Mouse (Mus musculus): ENCODE measurements at regions not wholly inside any gene's neighbourhood (a gene's known extent, or its start where the extent isn't known, plus 50 kb on each side); places are given as distances from the start of the nearest gene placed in this dataset.

DNA sequence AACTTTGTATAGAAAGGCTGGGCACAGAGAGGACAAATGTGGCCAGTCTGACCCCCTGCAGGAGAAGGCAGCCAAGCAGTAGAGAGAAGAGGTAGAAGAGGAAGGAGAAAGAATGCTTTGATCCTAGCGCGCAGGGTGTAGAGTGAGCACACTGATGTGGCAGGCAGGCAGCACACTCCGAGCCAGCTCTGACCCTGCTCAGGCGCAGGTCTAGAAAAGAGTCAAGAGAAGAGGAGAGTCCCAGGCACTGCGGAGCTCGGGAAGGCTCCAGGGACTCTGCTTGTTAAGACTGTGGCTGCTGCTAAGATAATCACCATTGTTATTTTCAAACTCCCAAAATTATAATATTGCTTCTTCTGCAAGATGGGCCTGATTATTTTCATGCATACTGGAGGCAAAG, 389.3 kb upstream of the Cited2 start:
- WGBS, result 13% methylated on average over 6 of the region's 6 CpGs
- Histone ChIP-seq H3K36me3 (ENCODE audit: insufficient read depth, low read length) (no peaks in the 10 kb centered on the region), H3K9me3 (ENCODE audit: low read length) (no peaks in the 10 kb centered on the region), H3K4me3 (ENCODE audit: low read length) (no peak overlapping the region), H3K27me3 (ENCODE audit: insufficient read depth, low read length) (no peaks in the 10 kb centered on the region), H3K27ac (no peak overlapping the region), H3K4me1 (ENCODE audit: insufficient read depth, low read length) (peaks cover 8% of the 10 kb centered on the region; the same call in 1 of the 2 replicates), H3K4me2 (ENCODE audit: low read depth, low read length) (no peak overlapping the region), H3K9ac (replicated peaks; ENCODE audit: low read length) (no peak overlapping the region)
- DNase-seq (ENCODE audit: low spot score) (no peak), ATAC-seq (no peak)
- TF ChIP-seq CTCF (IDR thresholded peaks at IDR 0.05; ENCODE audit: low read depth), result no peak

DNA sequence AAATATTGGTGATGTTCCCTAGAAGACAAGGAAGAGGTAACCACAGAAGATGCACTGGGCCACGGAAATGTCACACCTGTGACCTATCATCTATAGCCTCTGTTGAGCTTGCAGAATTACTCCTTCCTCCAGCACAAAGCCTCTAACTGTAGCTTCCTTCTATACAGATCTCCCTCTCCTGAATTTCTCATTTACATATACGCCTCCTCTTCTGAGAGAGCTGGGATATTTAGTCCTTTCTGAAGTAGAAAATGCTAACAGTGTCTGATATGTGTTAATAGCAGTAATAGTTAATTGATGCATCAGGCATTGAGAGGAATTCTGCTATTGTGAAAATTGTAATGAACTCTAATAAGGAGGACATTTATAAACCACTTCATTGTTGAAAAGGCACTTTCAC, 385.8 kb upstream of the Cited2 start:
- no peaks in the 10 kb centered on the region; the same call in 1 of the 2 replicates for H3K4me1 ChIP-seq (ENCODE audit: insufficient read depth, low read length)
- no peak for TF ChIP-seq CTCF (IDR thresholded peaks at IDR 0.05; ENCODE audit: low read depth)
- DNase-seq (ENCODE audit: low spot score), result no peak
- no peak for ATAC-seq
- H3K9me3 ChIP-seq (ENCODE audit: low read length), result no peaks in the 10 kb centered on the region
- no peak overlapping the region for H3K4me3 ChIP-seq (ENCODE audit: low read length)
- H3K9ac ChIP-seq (replicated peaks; ENCODE audit: low read length), result no peak overlapping the region
- H3K36me3 ChIP-seq (ENCODE audit: insufficient read depth, low read length), result no peaks in the 10 kb centered on the region
- H3K27me3 ChIP-seq (ENCODE audit: insufficient read depth, low read length), result no peaks in the 10 kb centered on the region
- no peak overlapping the region for H3K4me2 ChIP-seq (ENCODE audit: low read depth, low read length)
- no peak overlapping the region for H3K27ac ChIP-seq
- WGBS, result 88% methylated on average over 2 of the region's 2 CpGs

DNA sequence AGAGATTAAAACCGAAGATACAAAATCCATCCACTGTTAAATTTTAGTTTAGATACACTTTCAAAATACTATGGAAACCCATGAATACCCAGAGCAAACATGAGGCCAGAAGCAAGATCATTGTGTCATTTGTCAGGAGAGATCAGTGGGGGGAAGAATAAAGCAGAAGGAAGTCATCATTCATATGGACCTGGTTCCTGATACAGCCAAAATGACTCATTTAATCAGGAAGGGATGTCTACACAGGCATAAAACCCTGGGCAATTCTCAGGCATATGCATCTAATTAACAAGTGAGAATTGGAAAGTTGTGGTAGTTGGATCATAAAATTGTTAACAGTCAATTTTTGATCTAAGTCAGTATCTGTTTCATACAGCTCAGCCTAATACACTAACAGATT, 379.2 kb upstream of the Cited2 start:
- ATAC-seq (no peak), DNase-seq (ENCODE audit: low spot score) (no peak)
- H3K27me3 ChIP-seq (ENCODE audit: insufficient read depth, low read length), result no peaks in the 10 kb centered on the region
- H3K9ac ChIP-seq (replicated peaks; ENCODE audit: low read length), result no peak overlapping the region
- H3K27ac ChIP-seq, result no peak overlapping the region
- no peak overlapping the region for H3K4me2 ChIP-seq (ENCODE audit: low read depth, low read length)
- no peaks in the 10 kb centered on the region for H3K36me3 ChIP-seq (ENCODE audit: insufficient read depth, low read length)
- H3K4me3 ChIP-seq (ENCODE audit: low read length), result no peak overlapping the region
- no peaks in the 10 kb centered on the region for H3K4me1 ChIP-seq (ENCODE audit: insufficient read depth, low read length)
- H3K9me3 ChIP-seq (ENCODE audit: low read length), result no peaks in the 10 kb centered on the region
- TF ChIP-seq CTCF (IDR thresholded peaks at IDR 0.05; ENCODE audit: low read depth), result no peak
- WGBS, result 97% methylated on average over 1 of the region's 1 CpGs

DNA sequence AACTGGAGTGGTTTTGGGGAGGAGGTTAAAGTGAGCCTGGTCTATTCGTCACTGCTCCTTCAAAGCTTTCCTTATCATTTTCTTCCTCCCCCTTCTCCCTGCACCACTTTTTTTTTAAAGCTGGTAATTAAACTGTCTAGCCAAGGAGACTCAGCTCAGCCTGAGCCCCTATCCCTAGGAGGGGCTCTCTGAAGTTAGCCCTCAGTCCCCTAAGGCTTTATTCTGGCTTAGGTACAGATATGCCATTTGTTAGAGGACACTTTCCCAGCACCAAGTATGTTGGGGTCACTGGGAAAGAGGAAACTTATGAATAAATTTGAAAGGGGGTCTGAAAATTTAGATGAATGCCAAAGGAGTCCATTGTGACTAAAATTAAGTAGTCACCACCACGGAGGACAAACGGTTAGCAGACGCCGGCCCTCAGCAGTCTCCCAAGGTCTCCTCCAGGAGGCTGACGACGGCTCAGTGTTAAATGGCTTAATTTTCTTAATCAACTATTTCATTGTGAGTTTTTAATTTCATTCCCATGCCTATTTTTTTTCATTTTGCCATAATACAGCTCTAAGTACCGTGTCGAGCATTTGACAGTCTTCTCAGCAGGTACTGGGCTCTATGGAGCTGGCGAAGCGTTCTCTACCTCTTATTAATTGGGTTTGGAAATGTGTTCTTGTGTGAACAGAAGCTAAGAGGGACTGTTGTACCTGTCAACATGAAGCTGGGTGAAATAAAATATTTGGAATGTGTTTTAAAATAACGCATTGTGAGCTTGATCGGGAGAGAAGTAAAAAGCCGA, 370.6 kb upstream of the Cited2 start:
- H3K27ac ChIP-seq, result no peak overlapping the region
- ATAC-seq (0 out of 2 replicates have a peak, but pooled peaks have one; percentile 56), DNase-seq (ENCODE audit: low spot score) (peak; percentile 16)
- no peaks in the 10 kb centered on the region for H3K36me3 ChIP-seq (ENCODE audit: insufficient read depth, low read length)
- H3K9me3 ChIP-seq (ENCODE audit: low read length), result no peaks in the 10 kb centered on the region
- peaks cover 5% of the 10 kb centered on the region; the same call in 1 of the 2 replicates for H3K4me1 ChIP-seq (ENCODE audit: insufficient read depth, low read length)
- H3K9ac ChIP-seq (replicated peaks; ENCODE audit: low read length), result no peak overlapping the region
- H3K4me3 ChIP-seq (ENCODE audit: low read length), result no peak overlapping the region
- no peak for TF ChIP-seq CTCF (IDR thresholded peaks at IDR 0.05; ENCODE audit: low read depth)
- no peak overlapping the region for H3K4me2 ChIP-seq (ENCODE audit: low read depth, low read length)
- 36% methylated on average over 14 of the region's 14 CpGs for WGBS
- no peaks in the 10 kb centered on the region for H3K27me3 ChIP-seq (ENCODE audit: insufficient read depth, low read length)

DNA sequence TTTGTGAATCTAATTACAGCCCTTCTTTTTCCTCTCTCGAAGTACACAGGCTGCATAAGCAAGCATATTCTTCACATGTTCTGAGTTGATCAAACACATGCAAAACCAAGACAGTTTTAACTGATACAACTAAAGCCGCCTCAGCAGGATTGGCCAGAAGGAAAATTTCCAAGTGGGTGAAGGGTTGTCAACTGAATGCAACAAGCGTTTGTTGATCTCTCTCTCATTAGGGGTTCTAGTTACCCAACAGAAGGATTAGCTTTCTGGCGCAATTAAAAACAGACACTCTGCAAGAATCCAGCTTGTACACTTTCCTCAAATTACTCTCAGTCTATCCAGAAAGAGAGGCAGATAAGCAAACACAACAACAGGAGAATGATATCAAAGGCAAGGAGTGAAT, 367.5 kb upstream of the Cited2 start:
- DNase-seq (ENCODE audit: low spot score) (peak; percentile 42), ATAC-seq (peak; percentile 15; the same call in 1 of the 2 replicates)
- 36% methylated on average over 4 of the region's 4 CpGs for WGBS
- Histone ChIP-seq H3K9ac (replicated peaks; ENCODE audit: low read length) (no peak overlapping the region), H3K27me3 (ENCODE audit: insufficient read depth, low read length) (no peaks in the 10 kb centered on the region), H3K4me2 (ENCODE audit: low read depth, low read length) (no peak overlapping the region), H3K27ac (no peak overlapping the region), H3K9me3 (ENCODE audit: low read length) (no peaks in the 10 kb centered on the region), H3K4me3 (ENCODE audit: low read length) (no peak overlapping the region), H3K36me3 (ENCODE audit: insufficient read depth, low read length) (no peaks in the 10 kb centered on the region), H3K4me1 (ENCODE audit: insufficient read depth, low read length) (peaks cover 5% of the 10 kb centered on the region; the same call in 1 of the 2 replicates)
- TF ChIP-seq CTCF (IDR thresholded peaks at IDR 0.05; ENCODE audit: low read depth), result no peak

DNA sequence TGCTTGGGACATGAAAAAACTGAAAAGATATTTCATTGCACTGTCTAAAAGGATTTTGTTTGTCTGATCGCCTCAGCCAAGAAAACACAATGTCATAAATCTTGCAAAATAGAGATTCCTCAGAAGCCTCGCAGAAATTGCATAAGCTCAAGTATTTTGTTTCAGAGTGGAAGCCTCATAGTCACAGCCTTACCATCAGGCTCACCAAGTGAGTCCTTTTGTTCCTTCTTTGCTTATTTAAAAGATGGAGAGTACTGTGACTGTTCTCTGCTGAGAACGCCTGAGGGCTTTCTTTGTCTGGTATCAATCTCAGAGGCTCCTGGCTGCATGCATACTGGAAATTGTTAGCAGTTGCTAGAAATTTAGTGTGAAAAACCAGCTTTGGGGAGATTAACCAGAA, 367.0 kb upstream of the Cited2 start:
- no peak for TF ChIP-seq CTCF (IDR thresholded peaks at IDR 0.05; ENCODE audit: low read depth)
- DNase-seq (ENCODE audit: low spot score), result peak; percentile 25
- 32% methylated on average over 3 of the region's 3 CpGs for WGBS
- Histone ChIP-seq H3K4me3 (ENCODE audit: low read length) (no peak overlapping the region), H3K4me1 (ENCODE audit: insufficient read depth, low read length) (peaks cover 5% of the 10 kb centered on the region; the same call in 1 of the 2 replicates), H3K4me2 (ENCODE audit: low read depth, low read length) (no peak overlapping the region), H3K36me3 (ENCODE audit: insufficient read depth, low read length) (no peaks in the 10 kb centered on the region), H3K9ac (replicated peaks; ENCODE audit: low read length) (no peak overlapping the region), H3K27me3 (ENCODE audit: insufficient read depth, low read length) (no peaks in the 10 kb centered on the region), H3K27ac (no peak overlapping the region), H3K9me3 (ENCODE audit: low read length) (no peaks in the 10 kb centered on the region)
- ATAC-seq, result no peak

DNA sequence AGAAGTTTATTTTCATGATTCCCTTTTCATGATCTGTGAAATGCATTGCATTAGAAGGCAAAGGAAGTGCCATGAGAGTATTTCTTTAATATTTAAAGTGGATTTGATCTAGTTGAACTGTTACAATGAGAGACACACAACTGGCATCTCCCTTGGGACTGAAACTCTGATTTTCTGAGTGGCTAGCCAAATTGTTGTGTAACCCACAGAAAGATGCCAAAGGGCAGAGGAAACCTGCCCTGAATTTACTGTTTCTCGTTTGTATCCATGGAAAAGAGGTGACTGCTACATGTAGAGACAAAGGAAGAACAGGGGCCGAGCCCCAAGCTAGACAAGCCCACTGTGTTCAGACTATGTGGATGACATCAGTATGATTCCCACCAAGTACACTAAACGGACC, 360.4 kb upstream of the Cited2 start:
- TF ChIP-seq CTCF (IDR thresholded peaks at IDR 0.05; ENCODE audit: low read depth), result no peak
- Histone ChIP-seq H3K4me3 (ENCODE audit: low read length) (no peak overlapping the region), H3K9ac (replicated peaks; ENCODE audit: low read length) (no peak overlapping the region), H3K27ac (no peak overlapping the region), H3K4me1 (ENCODE audit: insufficient read depth, low read length) (no peaks in the 10 kb centered on the region), H3K27me3 (ENCODE audit: insufficient read depth, low read length) (no peaks in the 10 kb centered on the region), H3K36me3 (ENCODE audit: insufficient read depth, low read length) (no peaks in the 10 kb centered on the region), H3K9me3 (ENCODE audit: low read length) (no peaks in the 10 kb centered on the region), H3K4me2 (ENCODE audit: low read depth, low read length) (no peak overlapping the region)
- DNase-seq (ENCODE audit: low spot score), result peak; percentile 2
- WGBS, result 53% methylated on average over 3 of the region's 3 CpGs
- no peak for ATAC-seq

Data from hindbrain, postnatal 0 days (tissue).